Mouse (Mus musculus): ENCODE data around the gene Atp5g3.

DNA sequence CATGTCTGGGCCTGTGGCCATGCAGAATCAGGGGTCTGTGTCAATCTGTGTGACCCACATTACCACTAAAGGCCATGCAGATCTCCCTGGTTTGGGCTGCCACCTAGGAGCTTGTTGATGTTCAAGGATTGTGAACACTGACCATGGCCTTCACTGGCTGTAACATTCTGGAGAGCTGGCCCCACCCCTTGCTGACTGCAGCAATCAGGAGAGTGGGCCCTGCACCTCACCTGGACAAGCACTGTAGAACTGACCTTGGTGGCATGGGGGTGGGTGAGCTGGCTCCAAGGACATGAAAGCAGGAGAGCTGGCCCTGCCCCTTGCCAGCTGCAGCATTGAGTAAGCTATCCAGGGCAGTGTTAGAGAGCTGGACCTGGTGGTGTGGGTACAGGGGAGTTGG is 16.6 kb upstream of the Atp5g3 start:
- no peak for TF ChIP-seq POLR2A (IDR thresholded peaks at IDR 0.05; ENCODE audit: control insufficient read depth, extremely low read depth, insufficient read depth, low read length, poor library complexity)
- no peak for TF ChIP-seq CTCF (IDR thresholded peaks at IDR 0.05; ENCODE audit: borderline replicate concordance, control insufficient read depth, extremely low read depth, insufficient read depth, low read length, poor library complexity)
